Mouse (Mus musculus) stomach, postnatal 0 days (tissue): ENCODE data around the gene Sec14l1.

ENCODE experiments used
- CTCF ChIP-seq: IDR thresholded peaks from 2 replicates; pipeline ENCODE4 v1.5.1; 2016; ENCODE audit warnings: antibody characterized with exemption, low read depth, mild to moderate bottlenecking, moderate library complexity
- EP300 ChIP-seq: optimal IDR thresholded peaks from 2 replicates; pipeline ENCODE3; 2016; ENCODE audit warnings: antibody characterized with exemption

GRCm38 (mm10) chr11:117169088-117169635, 54.2 kb downstream of the Sec14l1 start:
- TF ChIP-seq CTCF (no peak), EP300 (no peak)
